Mouse (Mus musculus) stomach, adult 2 months (tissue): ENCODE data around the gene Mindy4. TPM values are rescaled to one million over a fixed set of nuclear protein-coding genes. Genes with fewer than 3 reads are reported as not detected.

ENCODE experiments used
- polyA plus RNA-seq: library from polyadenylated mRNA; depleted of rRNA; stranded (reverse); fragments of >200 nt; gene quantifications from 2 replicates; pipeline ENCODE4 v1.2.3, GENCODE M21; 2012; rRNA removed

The Mindy4 gene
- polyA plus RNA-seq = 1.4 and 2.6 TPM in 2 replicates

DNA sequence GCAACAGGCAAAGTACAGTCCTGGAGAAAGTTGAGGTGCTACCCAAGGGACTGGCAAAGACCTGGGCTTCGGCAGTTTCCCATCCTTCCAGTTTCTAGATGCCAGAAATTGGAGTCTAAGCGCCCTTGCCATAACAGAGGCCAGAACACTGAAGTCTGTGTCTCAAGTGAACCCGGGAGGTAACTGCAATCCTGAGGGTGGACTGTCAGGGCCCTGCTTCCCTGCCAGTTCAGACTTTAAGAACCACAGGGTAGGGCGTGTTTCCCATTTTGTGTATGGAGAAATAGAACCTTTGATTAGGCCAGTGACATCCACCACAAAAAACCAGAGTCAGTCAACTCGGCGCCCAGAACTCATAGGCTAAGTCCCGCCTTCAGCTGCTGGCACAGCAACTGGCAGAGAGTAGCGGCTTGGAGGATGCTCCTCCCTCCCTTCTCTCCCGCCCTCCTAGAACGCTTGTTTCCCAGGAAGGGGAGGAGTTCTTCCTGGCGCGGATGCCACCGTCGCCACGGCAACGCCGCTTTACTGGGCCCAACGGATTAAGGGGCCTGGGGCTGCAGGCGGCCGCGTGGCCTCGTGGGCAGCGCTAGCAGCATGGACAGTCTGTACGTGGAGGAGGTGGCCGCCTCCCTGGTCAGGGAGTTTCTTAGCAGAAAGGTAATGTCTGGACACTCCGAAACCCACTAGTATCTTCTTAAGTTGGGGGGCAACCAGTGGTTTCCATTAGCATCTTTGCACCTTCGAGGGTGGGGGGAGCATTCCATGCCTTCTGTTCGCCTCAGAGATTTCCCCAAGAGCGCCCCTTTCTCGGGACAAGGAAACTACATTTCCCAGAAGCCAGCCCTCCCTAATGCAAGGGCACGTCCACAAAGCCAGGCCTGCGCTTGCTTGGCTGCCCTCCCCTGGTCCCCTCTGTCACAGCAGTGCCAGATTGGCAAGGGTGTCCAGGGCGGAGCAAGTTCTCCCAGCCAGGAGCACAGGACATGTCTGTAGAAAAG lies at the start of gene Mindy4:
Gene Mindy4 (plus strand): TSS at position 471 of the 998 bp plus-strand sequence.

DNA sequence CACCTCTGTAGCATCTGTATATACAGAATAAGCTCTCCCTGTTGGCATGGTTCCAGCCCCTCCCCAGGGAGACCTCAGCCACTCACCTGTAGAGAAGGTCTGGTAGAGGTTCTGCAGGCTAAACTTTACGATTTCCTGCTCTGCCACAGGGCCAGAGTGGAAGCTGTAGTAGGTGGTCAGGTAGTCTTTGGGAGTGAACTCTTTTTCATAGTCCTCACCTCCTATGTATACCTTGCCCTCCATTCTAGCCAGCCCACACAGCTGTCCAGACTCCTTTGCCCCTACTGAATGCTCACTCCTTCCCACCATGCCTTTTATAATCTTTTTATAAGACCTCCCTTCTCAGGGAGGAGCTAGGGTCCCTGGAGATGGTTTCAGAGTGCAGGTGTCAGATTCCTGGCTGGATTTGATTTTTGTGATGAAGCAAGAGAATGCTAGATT lies 28.4 kb upstream of the Mindy4 start, which contains the start of gene Inmt:
Gene Inmt (minus strand): TSS at position 303 of the 441 bp plus-strand sequence.

DNA sequence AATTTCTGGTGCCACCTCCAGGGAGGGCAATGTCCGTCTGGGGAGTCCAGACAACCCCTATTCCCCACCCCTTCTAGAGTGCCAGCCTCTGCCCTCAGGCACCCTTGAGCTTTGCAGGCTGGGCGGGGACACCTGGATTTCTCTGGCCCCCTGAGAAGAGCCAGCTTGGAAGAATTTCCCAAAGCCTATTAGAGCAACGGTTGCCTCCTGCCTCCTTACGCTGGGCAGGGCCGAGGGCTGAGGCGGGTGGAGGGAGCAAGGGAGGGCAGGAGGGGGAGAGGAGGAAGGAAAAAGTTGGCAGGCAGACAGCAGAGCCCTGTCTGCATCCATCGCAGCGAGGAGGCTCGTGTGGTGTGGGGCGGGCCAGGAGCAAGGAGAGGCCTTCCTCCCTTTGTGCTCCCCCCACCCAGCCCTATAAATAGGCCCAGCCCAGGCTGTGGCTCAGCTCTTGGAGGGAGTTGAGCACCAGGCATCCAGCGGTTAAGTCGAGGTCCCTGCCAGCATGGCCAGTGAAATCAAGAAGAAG lies 132.9 kb downstream of the Mindy4 start, which contains the start of gene Aqp1:
Gene Aqp1 (plus strand): TSS at position 444 of the 526 bp plus-strand sequence.

Other genes with a start within 250 kb of the Mindy4 start
- 11.1 and 13.7 TPM in 2 replicates for gene Nod1, start 230.8 kb upstream of the Mindy4 start, polyA plus RNA-seq
- gene Ggct, start 210.4 kb upstream of the Mindy4 start, polyA plus RNA-seq = 0.60 and 2.3 TPM in 2 replicates
- 16.8 and 29.5 TPM in 2 replicates for gene Gars, start 165.4 kb upstream of the Mindy4 start, polyA plus RNA-seq
- 1.3 and 2.3 TPM in 2 replicates for gene Crhr2, start 70.4 kb upstream of the Mindy4 start, polyA plus RNA-seq
- 0.61 and 0.92 TPM in 2 replicates for gene Inmt, start 28.3 kb upstream of the Mindy4 start, polyA plus RNA-seq
- 43.8 and 44.5 TPM in 2 replicates for gene Aqp1, start 133.0 kb downstream of the Mindy4 start, polyA plus RNA-seq
- gene Ghrhr, start 172.9 kb downstream of the Mindy4 start, polyA plus RNA-seq = not detected in 2 replicates
- gene Adcyap1r1, start 248.6 kb downstream of the Mindy4 start, polyA plus RNA-seq = 1.6 and 7.1 TPM in 2 replicates